23 mouse cellular contexts compared by ENCODE assay signal in the genomic region with DNA sequence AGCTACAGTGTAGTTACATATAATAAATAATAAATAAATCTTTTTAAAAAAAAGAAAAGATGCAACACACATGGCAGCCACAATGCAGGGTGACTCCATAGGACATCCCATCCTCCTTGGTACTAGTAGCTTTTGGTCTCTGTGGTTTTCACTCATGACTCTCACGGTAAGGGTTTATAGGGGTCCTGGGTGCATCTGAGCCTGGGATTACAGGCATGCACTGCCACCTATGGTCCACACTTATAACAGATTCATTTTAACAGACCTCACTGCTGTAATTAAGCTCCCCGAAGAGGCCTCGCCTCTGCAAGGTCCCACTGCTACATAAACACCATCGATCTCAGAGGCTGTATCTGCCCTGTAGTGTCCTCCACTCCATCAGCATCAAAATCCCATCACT. TPM values are rescaled to one million over a fixed set of nuclear protein-coding genes. Genes with fewer than 3 reads are reported as not detected.
DNase-seq lines count a peak whose midpoint lies in the region; ATAC-seq and TF ChIP-seq lines count a peak whose summit lies in the region.
"Had no signal": no experiment of that assay in that cellular context is flagged by ENCODE, and none has a peak within 500 bp of the region (broad histone marks: within the 10 kb centered on the region; RNA-seq: fewer than 3 reads in every experiment).

No protein-coding gene starts in this region.

- 77% methylated on average over 4 of the region's 4 CpGs for WGBS in cerebellum, adult 2 months

- peak; percentile 13; the same call in 1 of the 2 replicates for TF ChIP-seq CTCF in left cerebral cortex, adult 2 months (IDR thresholded peaks at IDR 0.05)
- TF ChIP-seq CTCF in cerebellum, adult 2 months (IDR thresholded peaks at IDR 0.05; ENCODE audit: borderline replicate concordance, insufficient read depth, low read depth, low read length) = no peak

- H3K4me3 ChIP-seq in left cerebral cortex, adult 2 months = no peak overlapping the region
- H3K4me3 ChIP-seq in cerebellum, adult 2 months (replicated peaks; ENCODE audit: insufficient read depth, low read depth, low read length) = no peak overlapping the region
- H3K4me3 ChIP-seq: embryonic facial prominence, embryonic 12.5 days; heart, adult 2 months; hindbrain, embryonic 12.5 days; limb, embryonic 12.5 days; midbrain, embryonic 13.5 days; neural tube, embryonic 12.5 days; stomach, embryonic 15.5 days had no signal

- no peak overlapping the region for H3K27ac ChIP-seq in left cerebral cortex, adult 2 months
- H3K27ac ChIP-seq in cerebellum, adult 2 months (ENCODE audit: insufficient read depth, low read length) = no peak overlapping the region
- H3K27ac ChIP-seq: embryonic facial prominence, embryonic 12.5 days; heart, adult 2 months; hindbrain, embryonic 12.5 days; limb, embryonic 12.5 days; midbrain, embryonic 13.5 days; neural tube, embryonic 12.5 days; stomach, embryonic 15.5 days had no signal

- H3K27me3 ChIP-seq in cerebellum, adult 2 months (ENCODE audit: control insufficient read depth, insufficient read depth, low read length) = no peaks in the 10 kb centered on the region
- H3K27me3 ChIP-seq: embryonic facial prominence, embryonic 12.5 days; hindbrain, embryonic 12.5 days; limb, embryonic 12.5 days; midbrain, embryonic 13.5 days; neural tube, embryonic 12.5 days; stomach, embryonic 15.5 days had no signal

- ATAC-seq in common myeloid progenitor, adult 5-6 weeks (replicated peaks; ENCODE audit: low read depth, poor library complexity, severe bottlenecking) = peak; percentile 54; the same call in 1 of the 2 replicates
- ATAC-seq: forebrain, postnatal 0 days; midbrain, embryonic 13.5 days had no signal

- no peak for TF ChIP-seq POLR2A in cerebellum, adult 2 months (IDR thresholded peaks at IDR 0.05; ENCODE audit: borderline replicate concordance, insufficient read depth, low read length)

- H3K4me1 ChIP-seq in cerebellum, adult 2 months (ENCODE audit: control insufficient read depth, insufficient read depth, low read length) = no peaks in the 10 kb centered on the region
- H3K4me1 ChIP-seq: embryonic facial prominence, embryonic 12.5 days; hindbrain, embryonic 12.5 days; limb, embryonic 12.5 days; midbrain, embryonic 13.5 days; neural tube, embryonic 12.5 days; stomach, embryonic 15.5 days had no signal

- no peak for DNase-seq in left cerebral cortex, adult 2 months (ENCODE audit: extremely low spot score in 1 of 2, low spot score in 2 of 2)
- no peak for DNase-seq in left cerebral cortex, adult 9 months (ENCODE audit: low spot score in 2 of 2)
- DNase-seq in ES-CJ7 (ENCODE audit: low read depth, low spot score) = peak; percentile 10
- DNase-seq in thymus, postnatal 36 days = peak; percentile 29 to 33
- no peak for DNase-seq in cerebellum, adult 2 months
- no peak for DNase-seq in adrenal gland, adult 8-10 months
- DNase-seq: cerebellum, adult 18-20 months; forebrain, postnatal 0 days; gastrocnemius, postnatal 25 days; heart, adult 2 months; kidney, postnatal 10 days; lung, adult 18-20 months; lung, postnatal 10 days had no signal

- intact Hi-C loops in left cerebral cortex, adult 2 months (cut with DNase I) = no loop called here

RNA-seq across cellular contexts. Expression of gene Txk, which starts 32.9 kb away (rescaled TPM):
- total RNA-seq in left cerebral cortex, adult 2 months (2021) = under 1 TPM; 0.26 to 0.66 TPM
- 2.5 and 3.1 TPM in 2 replicates for total RNA-seq in common myeloid progenitor, adult 5-6 weeks (2017)
- 0.03 and 0.05 TPM in 2 replicates for polyA plus RNA-seq in cerebellum, adult 2 months (2012; rRNA removed)
- total RNA-seq in adrenal gland, adult 8-10 months (2022) = under 1 TPM; 0.07 to 0.27 (median 0.16) TPM
- total RNA-seq: forebrain, postnatal 0 days; layer of hippocampus, adult 18-20 months had no signal
- polyA plus RNA-seq: forebrain, embryonic 11.5 days; hindbrain, embryonic 12.5 days; limb, embryonic 12.5 days; liver, embryonic 11.5 days had no signal

Comparison
In these comparisons a context has a peak if more than half of its experiments do, and no peak if none do; other contexts are left out.
1. DNase-seq: peak in ES-CJ7 (single experiment) and thymus, postnatal 36 days (2 of 2); none in left cerebral cortex, adult 2 months (0 of 2), left cerebral cortex, adult 9 months (0 of 2), cerebellum, adult 2 months (0 of 2) and adrenal gland, adult 8-10 months (single experiment).